Mouse (Mus musculus) NIH3T3 (cell line): ENCODE measurements around the gene Hist1h4d.
A peak's percentile ranks its signal among the peaks of the same experiment; 100 is the strongest.
"Not testable (repeated sequence)": the region's sequence is repeated elsewhere in the genome, so short reads cannot be mapped to it uniquely, and the experiment has no call there.

ENCODE experiments used
- DNase-seq: peaks from one replicate; pipeline ENCODE4 v3.0.0-alpha.2; 2012; ENCODE audit warnings: low read depth

Gene Hist1h4d

GRCm38 (mm10) chr13:23581408-23582218 is at the start of gene Hist1h4d:
Gene Hist1h4d (plus strand): TSS chr13:23581598.
- DNase-seq = peak; percentile 97

DNA sequence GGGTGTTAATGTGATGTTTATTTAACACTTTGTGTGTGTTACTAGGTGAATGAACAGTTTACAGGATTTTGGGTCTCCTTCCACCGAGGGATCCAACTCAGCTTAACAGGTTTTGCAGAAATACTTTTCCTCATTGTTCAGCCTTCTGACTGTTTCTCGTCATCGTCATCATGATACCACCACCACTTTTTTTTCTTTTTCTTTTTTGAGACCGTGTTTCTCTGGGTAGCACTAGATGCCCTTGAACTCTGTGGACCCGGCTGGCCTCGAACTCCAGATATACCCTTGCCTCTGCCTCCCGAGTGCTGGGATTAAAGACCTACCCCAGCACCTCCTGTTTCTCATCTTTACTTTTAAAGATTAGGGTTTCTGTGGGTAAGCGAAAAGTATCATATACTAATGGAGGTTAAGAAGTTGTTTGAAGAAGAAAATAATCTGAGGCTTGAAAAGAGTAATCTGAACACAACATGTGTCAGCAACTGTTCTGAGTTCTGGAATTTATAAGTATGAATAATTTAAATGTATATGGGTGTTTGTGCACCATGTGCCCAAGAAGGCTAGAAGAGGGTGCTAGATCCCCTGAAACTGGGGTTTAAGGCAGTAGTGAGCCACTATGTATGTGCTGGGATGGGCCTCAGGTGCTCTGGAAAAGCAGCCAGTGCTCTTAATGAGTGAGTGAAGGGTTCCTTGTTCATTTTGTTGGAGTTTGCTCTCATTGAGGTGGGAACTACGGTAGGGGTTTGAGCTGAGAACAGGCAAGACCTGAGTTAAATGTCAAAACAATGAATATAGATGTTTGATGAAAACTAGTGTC is 48.9 kb upstream of the Hist1h4d start:
- peak; percentile 22 for DNase-seq

DNA sequence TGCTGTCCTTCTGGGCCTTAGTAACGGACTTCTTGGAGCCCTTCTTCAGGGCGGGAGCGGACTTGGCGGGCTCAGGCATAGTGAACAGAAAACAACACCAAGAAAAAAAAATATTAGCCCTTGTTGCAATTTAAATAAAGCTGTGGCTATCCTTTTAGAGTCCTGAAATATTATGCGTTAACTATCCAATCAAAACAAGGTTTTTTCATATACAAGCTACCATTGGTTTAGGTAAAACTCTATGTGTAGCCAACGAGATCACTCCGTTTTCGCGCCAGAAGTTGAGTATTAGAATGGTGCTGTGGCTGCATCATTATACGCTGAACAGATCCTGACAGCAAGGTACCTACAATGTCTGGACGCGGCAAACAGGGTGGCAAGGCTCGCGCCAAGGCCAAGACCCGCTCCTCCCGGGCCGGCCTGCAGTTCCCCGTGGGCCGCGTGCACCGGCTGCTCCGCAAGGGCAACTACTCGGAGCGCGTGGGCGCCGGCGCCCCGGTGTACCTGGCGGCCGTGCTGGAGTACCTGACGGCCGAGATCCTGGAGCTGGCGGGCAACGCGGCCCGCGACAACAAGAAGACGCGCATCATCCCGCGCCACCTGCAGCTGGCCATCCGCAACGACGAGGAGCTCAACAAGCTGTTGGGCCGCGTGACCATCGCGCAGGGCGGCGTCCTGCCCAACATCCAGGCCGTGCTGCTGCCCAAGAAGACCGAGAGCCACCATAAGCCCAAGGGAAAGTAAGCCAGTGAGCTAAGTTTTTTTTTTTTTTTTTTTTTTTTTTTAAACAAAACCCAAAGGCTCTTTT is 47.6 kb upstream of the Hist1h4d start, which contains the start of gene Hist1h2af:
Gene Hist1h2af, plus strand, starts transcription at position 347 of the 808 bp plus-strand sequence.
- DNase-seq = peak; percentile 87

- DNase-seq = no peak
Observed at GRCm38 (mm10) chr13:23534368-23535131, 46.8 kb upstream of the Hist1h4d start.

DNA sequence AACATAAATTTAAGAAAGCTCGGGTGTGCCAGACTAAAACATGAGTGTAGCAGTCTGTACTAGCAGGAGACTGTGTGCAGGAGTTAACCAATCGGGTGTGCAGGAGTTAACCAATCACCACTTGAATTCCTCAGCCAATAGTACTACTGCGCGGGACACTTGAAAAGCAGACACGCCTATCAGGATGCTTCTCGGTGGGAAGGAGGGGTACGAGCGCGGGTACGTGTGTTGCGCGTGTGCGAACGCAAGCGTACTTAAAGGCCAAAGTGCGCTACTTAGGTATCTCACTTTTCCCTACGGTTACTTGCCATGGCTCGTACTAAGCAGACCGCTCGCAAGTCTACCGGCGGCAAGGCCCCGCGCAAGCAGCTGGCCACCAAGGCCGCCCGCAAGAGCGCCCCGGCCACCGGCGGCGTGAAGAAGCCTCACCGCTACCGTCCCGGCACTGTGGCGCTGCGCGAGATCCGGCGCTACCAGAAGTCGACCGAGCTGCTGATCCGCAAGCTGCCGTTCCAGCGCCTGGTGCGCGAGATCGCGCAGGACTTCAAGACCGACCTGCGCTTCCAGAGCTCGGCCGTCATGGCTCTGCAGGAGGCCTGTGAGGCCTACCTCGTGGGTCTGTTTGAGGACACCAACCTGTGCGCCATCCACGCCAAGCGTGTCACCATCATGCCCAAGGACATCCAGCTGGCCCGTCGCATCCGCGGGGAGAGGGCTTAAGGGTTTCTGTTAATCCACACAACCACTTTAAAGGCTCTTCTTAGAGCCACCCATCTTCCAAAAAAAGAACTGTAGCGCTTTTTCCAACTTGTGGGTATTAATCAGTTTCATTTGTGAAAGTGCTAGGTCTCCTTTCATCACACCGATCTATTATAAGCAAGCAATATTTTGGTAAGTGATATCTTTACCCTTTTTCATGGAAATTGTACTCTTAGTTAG is 46.0 kb upstream of the Hist1h4d start, which contains the start of gene Hist1h3g:
Gene Hist1h3g, plus strand, starts transcription at position 286 of the 939 bp plus-strand sequence.
- peak; percentile 90 for DNase-seq

GRCm38 (mm10) chr13:23536076-23536822 is 45.1 kb upstream of the Hist1h4d start:
- no peak for DNase-seq

GRCm38 (mm10) chr13:23537006-23537710 is 44.2 kb upstream of the Hist1h4d start:
- DNase-seq = no peak

DNA sequence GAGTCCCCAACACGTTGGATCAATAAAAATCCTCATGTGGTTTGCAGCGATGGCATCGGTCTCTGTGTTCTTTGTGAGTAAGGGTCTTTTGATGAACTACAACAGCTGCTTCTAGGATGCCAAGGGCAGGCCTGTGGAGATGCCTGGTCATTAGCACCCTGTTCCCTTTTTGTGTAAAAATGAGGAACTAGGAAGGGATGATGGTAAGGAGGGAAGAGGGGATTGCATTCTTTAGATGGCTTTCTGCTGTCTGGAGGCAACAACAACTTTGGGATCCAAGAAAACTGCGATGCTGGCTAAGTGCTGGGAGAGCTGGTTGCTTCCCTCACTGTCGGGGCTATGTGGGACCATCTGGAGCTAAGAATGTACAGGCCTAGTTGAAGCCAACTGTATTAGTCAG is 43.1 kb upstream of the Hist1h4d start:
- DNase-seq = no peak

DNA sequence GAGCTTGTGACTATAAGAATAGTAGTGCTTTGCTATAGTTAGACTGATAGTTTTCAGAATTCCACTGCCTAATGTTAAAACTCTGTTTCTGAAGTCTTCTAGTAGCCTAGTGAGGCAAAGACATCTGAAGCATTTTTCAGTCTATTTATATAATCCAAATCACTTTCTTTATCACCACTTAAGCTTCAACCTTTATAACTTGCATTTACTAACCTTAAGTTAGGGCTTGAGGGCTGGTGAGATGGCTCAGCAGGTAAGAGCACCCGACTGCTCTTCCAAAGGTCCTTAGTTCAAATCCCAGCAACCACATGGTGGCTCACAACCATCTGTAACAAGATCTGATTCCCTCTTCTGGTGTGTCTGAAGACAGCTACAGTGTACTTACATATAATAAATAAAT is 41.6 kb upstream of the Hist1h4d start:
- DNase-seq = not testable (repeated sequence)

GRCm38 (mm10) chr13:23541497-23541896 is 39.9 kb upstream of the Hist1h4d start:
- no peak for DNase-seq

DNA sequence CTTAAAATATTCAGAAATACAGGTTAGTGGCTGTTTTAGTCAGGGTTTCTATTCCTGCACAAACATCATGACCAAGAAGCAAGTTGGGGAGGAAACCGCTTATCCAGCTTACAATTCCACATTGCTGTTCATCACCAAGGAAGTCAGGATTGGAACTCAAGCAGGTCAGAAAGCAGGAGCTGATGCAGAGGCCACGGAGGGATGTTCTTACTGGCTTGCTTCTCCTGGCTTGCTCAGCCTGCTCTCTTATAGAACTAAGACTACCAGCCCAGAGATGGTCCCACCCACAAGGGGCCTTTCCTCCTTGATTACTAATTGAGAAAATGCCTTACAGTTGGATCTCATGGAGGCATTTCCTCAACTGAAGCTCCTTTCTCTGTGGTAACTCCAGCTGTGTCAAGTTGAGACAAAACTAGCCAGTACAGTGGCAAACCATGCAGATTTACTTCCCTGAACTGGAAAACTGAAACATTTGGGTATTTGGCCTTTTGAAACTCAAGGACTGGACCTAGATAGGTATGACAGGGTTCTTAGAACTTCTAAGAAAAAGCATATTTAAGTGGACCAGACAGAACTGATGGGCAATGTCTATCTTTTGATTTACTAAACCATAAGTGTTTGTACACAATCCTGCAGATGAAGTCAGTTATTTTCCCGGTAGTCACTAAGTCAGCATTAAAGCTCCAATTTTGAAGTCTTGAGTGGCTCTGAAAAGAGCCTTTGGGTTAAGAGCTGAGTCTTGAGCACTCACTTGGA is 39.0 kb upstream of the Hist1h4d start:
- not testable (repeated sequence) for DNase-seq

DNA sequence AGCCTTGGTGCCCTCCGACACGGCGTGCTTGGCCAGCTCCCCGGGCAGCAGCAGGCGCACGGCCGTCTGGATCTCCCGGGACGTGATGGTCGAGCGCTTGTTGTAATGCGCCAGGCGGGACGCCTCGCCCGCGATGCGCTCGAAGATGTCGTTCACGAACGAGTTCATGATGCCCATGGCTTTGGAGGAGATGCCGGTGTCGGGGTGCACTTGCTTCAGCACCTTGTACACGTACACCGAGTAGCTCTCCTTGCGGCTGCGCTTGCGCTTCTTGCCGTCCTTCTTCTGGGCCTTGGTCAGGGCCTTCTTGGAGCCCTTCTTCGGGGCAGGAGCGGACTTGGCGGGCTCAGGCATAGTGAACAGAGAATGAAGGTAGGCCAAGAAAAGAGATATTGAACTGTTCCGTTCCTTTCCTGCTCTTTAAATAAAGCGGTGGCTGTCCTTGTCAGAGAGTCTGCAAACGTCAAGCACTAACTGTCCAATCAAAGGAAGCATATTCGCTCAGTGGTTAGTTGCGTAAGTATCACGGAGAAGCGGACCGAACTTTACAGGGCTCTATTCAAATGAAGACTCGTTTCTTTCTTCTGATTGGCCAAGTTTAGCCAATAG is 38.3 kb upstream of the Hist1h4d start, which contains the start of gene Hist1h2bh:
Gene Hist1h2bh, minus strand, starts transcription at position 394 of the 609 bp plus-strand sequence.
- peak; percentile 88 for DNase-seq

GRCm38 (mm10) chr13:23543965-23544786 is 37.2 kb upstream of the Hist1h4d start, which contains the start of gene Hist1h3f:
Gene Hist1h3f (plus strand): TSS chr13:23544052.
- DNase-seq = peak; percentile 89

DNA sequence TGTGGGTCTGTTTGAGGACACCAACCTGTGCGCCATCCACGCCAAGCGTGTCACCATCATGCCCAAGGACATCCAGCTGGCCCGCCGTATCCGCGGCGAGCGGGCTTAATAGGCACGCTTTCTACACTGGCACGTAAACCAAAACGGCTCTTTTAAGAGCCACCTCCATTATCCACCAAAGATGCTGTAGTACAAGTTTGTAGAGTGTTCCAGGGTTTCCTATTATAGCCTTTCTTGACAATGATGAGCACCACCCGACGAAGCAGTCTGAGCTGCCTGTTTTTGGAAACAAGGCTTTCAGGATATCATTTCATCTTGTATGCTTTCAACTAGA is 36.6 kb upstream of the Hist1h4d start:
- not testable (repeated sequence) for DNase-seq

DNA sequence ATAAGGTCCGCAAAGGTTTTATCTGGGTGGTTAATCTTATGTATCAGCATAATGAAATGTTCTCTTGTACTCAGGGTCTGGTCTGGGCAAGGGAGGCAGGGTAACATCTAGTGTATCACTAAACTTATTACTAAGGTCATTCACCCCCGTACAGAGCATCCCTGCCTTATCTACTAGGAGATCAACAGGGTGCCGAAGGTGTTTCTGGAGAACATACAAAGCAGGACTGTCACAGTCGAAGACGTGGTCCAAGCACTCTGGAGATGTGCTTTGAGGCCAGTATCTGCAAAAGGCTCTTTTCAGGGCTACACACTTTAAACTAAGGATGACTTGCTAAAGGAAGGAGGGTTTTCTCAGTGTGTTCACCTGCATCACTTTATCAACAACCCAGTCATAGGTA is 34.7 kb upstream of the Hist1h4d start:
- DNase-seq = no peak

GRCm38 (mm10) chr13:23550761-23551145 is 30.6 kb upstream of the Hist1h4d start:
- DNase-seq = no peak
